Mouse (Mus musculus): ENCODE measurements around the gene Tdrd9. TPM values are rescaled to one million over a fixed set of nuclear protein-coding genes. Genes with fewer than 3 reads are reported as not detected.

The Tdrd9 gene
- polyA plus RNA-seq, 1 experiment from 2014 or later = 0.21 TPM

DNA sequence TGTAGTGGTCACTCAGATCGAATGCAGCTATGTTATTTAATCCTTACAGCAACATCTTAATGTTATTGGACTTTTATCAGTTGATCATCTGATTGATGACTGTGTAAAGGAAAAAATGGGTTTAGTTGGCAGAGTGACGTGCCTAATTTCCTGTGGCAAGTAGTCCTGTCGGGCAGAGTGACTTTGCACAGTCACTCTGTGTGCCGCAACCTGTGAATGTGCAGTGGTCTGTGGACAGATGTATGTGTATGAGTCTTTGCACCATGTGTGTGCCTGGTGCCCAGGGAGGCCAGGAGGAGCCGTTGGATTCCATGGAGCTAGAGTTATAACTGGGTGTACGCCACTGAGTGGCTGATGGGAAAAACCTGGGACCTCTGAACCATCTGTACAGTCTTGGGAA is 3.2 kb downstream of the Tdrd9 start:
- H3K4me2 ChIP-seq (ENCODE audit: low read depth, low read length) = no peak overlapping the region
- H3K4me3 ChIP-seq (ENCODE audit: low read depth, low read length) = no peak overlapping the region
- DNase-seq (ENCODE audit: low spot score) (no peak), ATAC-seq (ENCODE audit: low read depth) (no peak)
- no peaks in the 10 kb centered on the region for H3K36me3 ChIP-seq (ENCODE audit: control insufficient read depth, insufficient read depth, low read length)
- H3K27ac ChIP-seq (replicated peaks; ENCODE audit: low read depth, low read length) = no peak overlapping the region
- no peak overlapping the region for H3K9ac ChIP-seq (ENCODE audit: low read depth, low read length)
- WGBS = 74% methylated on average over 6 of the region's 6 CpGs
- H3K9me3 ChIP-seq (ENCODE audit: control insufficient read depth, low read length) = no peaks in the 10 kb centered on the region
- no peaks in the 10 kb centered on the region for H3K27me3 ChIP-seq (replicated peaks; ENCODE audit: control insufficient read depth, insufficient read depth, low read length)
- 0 out of 2 replicates have a peak, but pooled peaks cover 6% of the 10 kb centered on the region for H3K4me1 ChIP-seq (ENCODE audit: control insufficient read depth, insufficient read depth, low read length)

DNA sequence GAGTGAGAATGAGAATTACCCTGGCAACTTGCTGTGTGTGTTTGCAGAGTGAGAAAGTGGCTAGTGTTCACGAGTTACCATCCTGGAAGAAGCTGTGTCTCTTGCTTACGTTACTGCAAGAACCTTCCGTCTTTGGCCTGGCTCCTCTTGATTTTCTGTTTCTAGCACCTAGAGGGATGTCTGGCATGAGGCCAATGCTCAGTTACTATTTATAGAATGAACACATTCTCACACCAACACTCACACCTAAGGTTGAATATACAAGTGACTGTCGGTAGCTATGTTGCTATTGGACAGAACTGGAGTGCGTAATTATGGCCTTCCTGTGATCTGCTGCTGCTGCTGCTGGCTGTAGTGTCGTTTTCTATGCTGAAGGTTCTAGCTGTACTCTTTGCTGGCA is 5.8 kb downstream of the Tdrd9 start:
- Histone ChIP-seq H3K4me3 (ENCODE audit: low read depth, low read length) (no peak overlapping the region), H3K9ac (ENCODE audit: low read depth, low read length) (no peak overlapping the region), H3K36me3 (ENCODE audit: control insufficient read depth, insufficient read depth, low read length) (no peaks in the 10 kb centered on the region), H3K27me3 (replicated peaks; ENCODE audit: control insufficient read depth, insufficient read depth, low read length) (no peaks in the 10 kb centered on the region), H3K4me2 (ENCODE audit: low read depth, low read length) (no peak overlapping the region), H3K27ac (replicated peaks; ENCODE audit: low read depth, low read length) (no peak overlapping the region), H3K9me3 (ENCODE audit: control insufficient read depth, low read length) (no peaks in the 10 kb centered on the region), H3K4me1 (ENCODE audit: control insufficient read depth, insufficient read depth, low read length) (0 out of 2 replicates have a peak, but pooled peaks cover 6% of the 10 kb centered on the region)
- DNase-seq (ENCODE audit: low spot score) (peak; percentile 64), ATAC-seq (ENCODE audit: low read depth) (peak; percentile 76)
- WGBS = 31% methylated on average over 6 of the region's 6 CpGs

- Histone ChIP-seq H3K4me2 (ENCODE audit: low read depth, low read length) (no peak overlapping the region), H3K4me1 (ENCODE audit: control insufficient read depth, insufficient read depth, low read length) (0 out of 2 replicates have a peak, but pooled peaks cover 6% of the 10 kb centered on the region), H3K27me3 (replicated peaks; ENCODE audit: control insufficient read depth, insufficient read depth, low read length) (no peaks in the 10 kb centered on the region), H3K36me3 (ENCODE audit: control insufficient read depth, insufficient read depth, low read length) (no peaks in the 10 kb centered on the region), H3K9me3 (ENCODE audit: control insufficient read depth, low read length) (no peaks in the 10 kb centered on the region), H3K27ac (replicated peaks; ENCODE audit: low read depth, low read length) (no peak overlapping the region), H3K4me3 (ENCODE audit: low read depth, low read length) (no peak overlapping the region), H3K9ac (ENCODE audit: low read depth, low read length) (no peak overlapping the region)
- WGBS = 68% methylated on average over 6 of the region's 6 CpGs
- DNase-seq (ENCODE audit: low spot score) = no peak
- no peak for ATAC-seq (ENCODE audit: low read depth)
Measured at GRCm38 (mm10) chr12:111978274-111978673, 6.9 kb downstream of the Tdrd9 start.

- no peak within 1 kb of the TSS for H3K27ac ChIP-seq (replicated peaks; ENCODE audit: low read depth, low read length)
- no peak within 1 kb of the TSS for H3K4me2 ChIP-seq (ENCODE audit: low read depth, low read length)
- WGBS = 58% methylated on average over 6 of the region's 6 CpGs
- H3K4me3 ChIP-seq (ENCODE audit: low read depth, low read length) = no peak within 1 kb of the TSS
- DNase-seq (ENCODE audit: low spot score) (no peak), ATAC-seq (ENCODE audit: low read depth) (no peak)
- H3K4me1 ChIP-seq (ENCODE audit: control insufficient read depth, insufficient read depth, low read length) = 0 out of 2 replicates have a peak, but pooled peaks cover 6% of the 10 kb centered on the region
- H3K36me3 ChIP-seq (ENCODE audit: control insufficient read depth, insufficient read depth, low read length) = no peaks in the 10 kb centered on the region
- H3K9me3 ChIP-seq (ENCODE audit: control insufficient read depth, low read length) = no peaks in the 10 kb centered on the region
- no peaks in the 10 kb centered on the region for H3K27me3 ChIP-seq (replicated peaks; ENCODE audit: control insufficient read depth, insufficient read depth, low read length)
- no peak within 1 kb of the TSS for H3K9ac ChIP-seq (ENCODE audit: low read depth, low read length)
Measured at GRCm38 (mm10) chr12:111980887-111981367, 9.6 kb downstream of the Tdrd9 start, which contains the start of gene Rd3l. Rd3l (minus strand) TSS chr12:111981317.

DNA sequence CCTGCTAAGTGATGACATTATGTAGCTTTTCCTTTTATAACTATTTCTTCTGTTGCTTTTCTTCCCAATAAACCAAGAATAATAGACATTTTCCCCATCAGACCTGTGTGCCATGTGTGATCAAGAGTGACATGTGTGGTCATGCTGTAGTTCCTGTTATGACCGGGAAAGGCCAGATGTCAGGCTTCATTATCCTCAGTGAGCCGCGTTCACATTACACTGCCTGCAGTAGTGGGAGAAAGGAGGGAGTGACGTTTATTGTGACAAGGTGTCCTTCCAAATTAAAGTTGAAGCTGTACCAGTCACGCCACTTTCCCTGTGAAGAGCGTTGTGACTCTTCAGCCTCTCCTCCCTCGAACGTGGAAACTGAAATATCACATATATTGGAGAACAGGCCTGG is 10.5 kb downstream of the Tdrd9 start:
- 58% methylated on average over 8 of the region's 8 CpGs for WGBS
- no peak for ATAC-seq (ENCODE audit: low read depth)

GRCm38 (mm10) chr12:111983165-111983564 is 11.8 kb downstream of the Tdrd9 start:
- no peak for ATAC-seq (ENCODE audit: low read depth)
- H3K9me3 ChIP-seq (ENCODE audit: control insufficient read depth, low read length) = no peaks in the 10 kb centered on the region
- H3K4me3 ChIP-seq (ENCODE audit: low read depth, low read length) = no peak overlapping the region
- no peaks in the 10 kb centered on the region for H3K27me3 ChIP-seq (replicated peaks; ENCODE audit: control insufficient read depth, insufficient read depth, low read length)
- no peaks in the 10 kb centered on the region for H3K36me3 ChIP-seq (ENCODE audit: control insufficient read depth, insufficient read depth, low read length)
- H3K9ac ChIP-seq (ENCODE audit: low read depth, low read length) = no peak overlapping the region
- H3K4me1 ChIP-seq (ENCODE audit: control insufficient read depth, insufficient read depth, low read length) = no peaks in the 10 kb centered on the region
- 68% methylated on average over 2 of the region's 2 CpGs for WGBS
- H3K4me2 ChIP-seq (ENCODE audit: low read depth, low read length) = no peak overlapping the region
- DNase-seq (ENCODE audit: low spot score) = no peak
- H3K27ac ChIP-seq (replicated peaks; ENCODE audit: low read depth, low read length) = no peak overlapping the region

More for the DNA sequence above, 10.5 kb downstream of the Tdrd9 start:
- Histone ChIP-seq H3K36me3 (ENCODE audit: control insufficient read depth, insufficient read depth, low read length) (no peaks in the 10 kb centered on the region), H3K4me1 (ENCODE audit: control insufficient read depth, insufficient read depth, low read length) (0 out of 2 replicates have a peak, but pooled peaks cover 6% of the 10 kb centered on the region), H3K9ac (ENCODE audit: low read depth, low read length) (no peak overlapping the region), H3K4me2 (ENCODE audit: low read depth, low read length) (no peak overlapping the region), H3K27me3 (replicated peaks; ENCODE audit: control insufficient read depth, insufficient read depth, low read length) (no peaks in the 10 kb centered on the region), H3K9me3 (ENCODE audit: control insufficient read depth, low read length) (no peaks in the 10 kb centered on the region), H3K4me3 (ENCODE audit: low read depth, low read length) (no peak overlapping the region), H3K27ac (replicated peaks; ENCODE audit: low read depth, low read length) (no peak overlapping the region)
- no peak for DNase-seq (ENCODE audit: low spot score)

- ATAC-seq (ENCODE audit: low read depth) (no peak), DNase-seq (ENCODE audit: low spot score) (no peak)
- Histone ChIP-seq H3K27me3 (replicated peaks; ENCODE audit: control insufficient read depth, insufficient read depth, low read length) (no peaks in the 10 kb centered on the region), H3K4me1 (ENCODE audit: control insufficient read depth, insufficient read depth, low read length) (no peaks in the 10 kb centered on the region), H3K4me2 (ENCODE audit: low read depth, low read length) (no peak overlapping the region), H3K9me3 (ENCODE audit: control insufficient read depth, low read length) (no peaks in the 10 kb centered on the region), H3K4me3 (ENCODE audit: low read depth, low read length) (no peak overlapping the region), H3K36me3 (ENCODE audit: control insufficient read depth, insufficient read depth, low read length) (no peaks in the 10 kb centered on the region), H3K27ac (replicated peaks; ENCODE audit: low read depth, low read length) (no peak overlapping the region), H3K9ac (ENCODE audit: low read depth, low read length) (no peak overlapping the region; the same call in 1 of the 2 replicates)
- WGBS = 47% methylated on average over 9 of the region's 9 CpGs
Measured at GRCm38 (mm10) chr12:111986756-111987155, 15.4 kb downstream of the Tdrd9 start.

DNA sequence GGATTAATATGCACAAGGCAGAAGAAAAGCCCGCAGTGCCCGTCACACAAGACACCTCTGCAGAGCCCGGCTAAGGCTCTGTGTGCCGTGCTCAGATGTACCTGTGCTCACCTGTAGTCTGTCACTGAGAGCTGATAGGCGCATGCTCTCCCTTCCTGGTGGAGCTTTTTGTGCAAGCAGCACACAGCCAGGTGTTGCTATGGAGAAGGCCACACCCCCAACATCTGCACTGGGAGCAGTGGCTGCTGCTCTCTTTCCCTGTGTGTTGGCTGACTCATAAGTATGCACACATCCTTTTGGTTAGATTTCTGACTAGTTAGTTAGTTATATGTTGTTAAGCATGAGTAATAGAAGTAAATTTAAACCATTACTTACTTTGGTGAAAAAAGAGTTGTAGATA is 21.3 kb downstream of the Tdrd9 start:
- Histone ChIP-seq H3K4me2 (ENCODE audit: low read depth, low read length) (no peak overlapping the region), H3K9ac (ENCODE audit: low read depth, low read length) (no peak overlapping the region), H3K4me3 (ENCODE audit: low read depth, low read length) (no peak overlapping the region), H3K27ac (replicated peaks; ENCODE audit: low read depth, low read length) (no peak overlapping the region), H3K36me3 (ENCODE audit: control insufficient read depth, insufficient read depth, low read length) (no peaks in the 10 kb centered on the region), H3K4me1 (ENCODE audit: control insufficient read depth, insufficient read depth, low read length) (no peaks in the 10 kb centered on the region), H3K27me3 (replicated peaks; ENCODE audit: control insufficient read depth, insufficient read depth, low read length) (no peaks in the 10 kb centered on the region), H3K9me3 (ENCODE audit: control insufficient read depth, low read length) (no peaks in the 10 kb centered on the region)
- no peak for ATAC-seq (ENCODE audit: low read depth)
- 84% methylated on average over 5 of the region's 5 CpGs for WGBS
- DNase-seq (ENCODE audit: low spot score) = no peak

- WGBS = 87% methylated on average over 2 of the region's 2 CpGs
- no peak overlapping the region for H3K4me3 ChIP-seq (ENCODE audit: low read depth, low read length)
- no peaks in the 10 kb centered on the region for H3K9me3 ChIP-seq (ENCODE audit: control insufficient read depth, low read length)
- ATAC-seq (ENCODE audit: low read depth) (no peak), DNase-seq (ENCODE audit: low spot score) (no peak)
- no peak overlapping the region for H3K27ac ChIP-seq (replicated peaks; ENCODE audit: low read depth, low read length)
- no peaks in the 10 kb centered on the region for H3K36me3 ChIP-seq (ENCODE audit: control insufficient read depth, insufficient read depth, low read length)
- H3K4me2 ChIP-seq (ENCODE audit: low read depth, low read length) = no peak overlapping the region
- no peaks in the 10 kb centered on the region for H3K4me1 ChIP-seq (ENCODE audit: control insufficient read depth, insufficient read depth, low read length)
- H3K9ac ChIP-seq (ENCODE audit: low read depth, low read length) = no peak overlapping the region
- H3K27me3 ChIP-seq (replicated peaks; ENCODE audit: control insufficient read depth, insufficient read depth, low read length) = no peaks in the 10 kb centered on the region
Measured at GRCm38 (mm10) chr12:111995161-111995560, 23.8 kb downstream of the Tdrd9 start.

All from embryonic facial prominence, embryonic 14.5 days (tissue).